Mouse (Mus musculus): ENCODE measurements around the gene Gja6. TPM values are rescaled to one million over a fixed set of nuclear protein-coding genes. Genes with fewer than 3 reads are reported as not detected.

The Gja6 gene
- polyA plus RNA-seq, 1 experiment, result 0.11 TPM

- WGBS, result 87% methylated on average over 4 of the region's 4 CpGs
- TF ChIP-seq CTCF (IDR thresholded peaks at IDR 0.05; ENCODE audit: borderline replicate concordance, control insufficient read depth, extremely low read depth, insufficient read depth, low read length, poor library complexity), result no peak
- TF ChIP-seq POLR2A (IDR thresholded peaks at IDR 0.05; ENCODE audit: control insufficient read depth, extremely low read depth, insufficient read depth, low read length, poor library complexity), result no peak
- Histone ChIP-seq H3K4me1 (replicated peaks; ENCODE audit: control insufficient read depth, insufficient read depth, low read length) (no peaks in the 10 kb centered on the region), H3K27ac (ENCODE audit: control insufficient read depth, insufficient read depth, low read length) (no peak overlapping the region), H3K27me3 (ENCODE audit: control insufficient read depth, insufficient read depth, low read length) (no peaks in the 10 kb centered on the region), H3K4me3 (ENCODE audit: control insufficient read depth, insufficient read depth, low read length) (no peak overlapping the region), H3K36me3 (ENCODE audit: control insufficient read depth, insufficient read depth, low read length) (no peaks in the 10 kb centered on the region)
- DNase-seq, result no peak
Observed at GRCm38 (mm10) chrX:160906477-160906876, 375 bp downstream of the Gja6 start.

GRCm38 (mm10) chrX:160905913-160906312 lies 939 bp downstream of the Gja6 start:
- H3K27ac ChIP-seq (ENCODE audit: control insufficient read depth, insufficient read depth, low read length), result no peak overlapping the region
- WGBS, result 85% methylated on average over 4 of the region's 4 CpGs
- DNase-seq, result no peak
- H3K4me3 ChIP-seq (ENCODE audit: control insufficient read depth, insufficient read depth, low read length), result no peak overlapping the region
- H3K36me3 ChIP-seq (ENCODE audit: control insufficient read depth, insufficient read depth, low read length), result no peaks in the 10 kb centered on the region
- H3K4me1 ChIP-seq (replicated peaks; ENCODE audit: control insufficient read depth, insufficient read depth, low read length), result no peaks in the 10 kb centered on the region
- H3K27me3 ChIP-seq (ENCODE audit: control insufficient read depth, insufficient read depth, low read length), result no peaks in the 10 kb centered on the region
- TF ChIP-seq CTCF (IDR thresholded peaks at IDR 0.05; ENCODE audit: borderline replicate concordance, control insufficient read depth, extremely low read depth, insufficient read depth, low read length, poor library complexity) (no peak), POLR2A (IDR thresholded peaks at IDR 0.05; ENCODE audit: control insufficient read depth, extremely low read depth, insufficient read depth, low read length, poor library complexity) (no peak)

GRCm38 (mm10) chrX:160905041-160905678 lies 1.7 kb downstream of the Gja6 start:
- Histone ChIP-seq H3K4me1 (replicated peaks; ENCODE audit: control insufficient read depth, insufficient read depth, low read length) (no peaks in the 10 kb centered on the region), H3K27ac (ENCODE audit: control insufficient read depth, insufficient read depth, low read length) (no peak overlapping the region), H3K4me3 (ENCODE audit: control insufficient read depth, insufficient read depth, low read length) (no peak overlapping the region), H3K36me3 (ENCODE audit: control insufficient read depth, insufficient read depth, low read length) (no peaks in the 10 kb centered on the region), H3K27me3 (ENCODE audit: control insufficient read depth, insufficient read depth, low read length) (no peaks in the 10 kb centered on the region)
- 90% methylated on average over 2 of the region's 2 CpGs for WGBS
- DNase-seq, result no peak
- no peak for TF ChIP-seq POLR2A (IDR thresholded peaks at IDR 0.05; ENCODE audit: control insufficient read depth, extremely low read depth, insufficient read depth, low read length, poor library complexity)
- no peak for TF ChIP-seq CTCF (IDR thresholded peaks at IDR 0.05; ENCODE audit: borderline replicate concordance, control insufficient read depth, extremely low read depth, insufficient read depth, low read length, poor library complexity)

- no peaks in the 10 kb centered on the region for H3K4me1 ChIP-seq (replicated peaks; ENCODE audit: control insufficient read depth, insufficient read depth, low read length)
- DNase-seq, result no peak
- TF ChIP-seq CTCF (IDR thresholded peaks at IDR 0.05; ENCODE audit: borderline replicate concordance, control insufficient read depth, extremely low read depth, insufficient read depth, low read length, poor library complexity) (no peak), POLR2A (IDR thresholded peaks at IDR 0.05; ENCODE audit: control insufficient read depth, extremely low read depth, insufficient read depth, low read length, poor library complexity) (no peak)
- H3K27me3 ChIP-seq (ENCODE audit: control insufficient read depth, insufficient read depth, low read length), result no peaks in the 10 kb centered on the region
- no peaks in the 10 kb centered on the region for H3K36me3 ChIP-seq (ENCODE audit: control insufficient read depth, insufficient read depth, low read length)
- no peak overlapping the region for H3K4me3 ChIP-seq (ENCODE audit: control insufficient read depth, insufficient read depth, low read length)
- no peak overlapping the region for H3K27ac ChIP-seq (ENCODE audit: control insufficient read depth, insufficient read depth, low read length)
- WGBS, result 95% methylated on average over 2 of the region's 2 CpGs
Observed at GRCm38 (mm10) chrX:160901118-160901517, 5.7 kb downstream of the Gja6 start.

- Histone ChIP-seq H3K4me3 (ENCODE audit: control insufficient read depth, insufficient read depth, low read length) (no peak overlapping the region), H3K27me3 (ENCODE audit: control insufficient read depth, insufficient read depth, low read length) (no peaks in the 10 kb centered on the region), H3K4me1 (replicated peaks; ENCODE audit: control insufficient read depth, insufficient read depth, low read length) (no peaks in the 10 kb centered on the region), H3K36me3 (ENCODE audit: control insufficient read depth, insufficient read depth, low read length) (no peaks in the 10 kb centered on the region), H3K27ac (ENCODE audit: control insufficient read depth, insufficient read depth, low read length) (no peak overlapping the region)
- no peak for DNase-seq
- TF ChIP-seq POLR2A (IDR thresholded peaks at IDR 0.05; ENCODE audit: control insufficient read depth, extremely low read depth, insufficient read depth, low read length, poor library complexity) (no peak), CTCF (IDR thresholded peaks at IDR 0.05; ENCODE audit: borderline replicate concordance, control insufficient read depth, extremely low read depth, insufficient read depth, low read length, poor library complexity) (no peak)
- 92% methylated on average over 1 of the region's 1 CpGs for WGBS
Observed at GRCm38 (mm10) chrX:160892077-160892476, 14.8 kb downstream of the Gja6 start.

GRCm38 (mm10) chrX:160886301-160886700 lies 20.6 kb downstream of the Gja6 start:
- H3K4me3 ChIP-seq (ENCODE audit: control insufficient read depth, insufficient read depth, low read length), result no peak overlapping the region
- no peaks in the 10 kb centered on the region for H3K4me1 ChIP-seq (replicated peaks; ENCODE audit: control insufficient read depth, insufficient read depth, low read length)
- no peak for TF ChIP-seq POLR2A (IDR thresholded peaks at IDR 0.05; ENCODE audit: control insufficient read depth, extremely low read depth, insufficient read depth, low read length, poor library complexity)
- no peak for TF ChIP-seq CTCF (IDR thresholded peaks at IDR 0.05; ENCODE audit: borderline replicate concordance, control insufficient read depth, extremely low read depth, insufficient read depth, low read length, poor library complexity)
- 98% methylated on average over 2 of the region's 2 CpGs for WGBS
- no peaks in the 10 kb centered on the region for H3K27me3 ChIP-seq (ENCODE audit: control insufficient read depth, insufficient read depth, low read length)
- no peak overlapping the region for H3K27ac ChIP-seq (ENCODE audit: control insufficient read depth, insufficient read depth, low read length)
- DNase-seq, result no peak
- H3K36me3 ChIP-seq (ENCODE audit: control insufficient read depth, insufficient read depth, low read length), result no peaks in the 10 kb centered on the region

- 98% methylated on average over 4 of the region's 4 CpGs for WGBS
Observed at GRCm38 (mm10) chrX:160866576-160866975, 40.3 kb downstream of the Gja6 start.

More at GRCm38 (mm10) chrX:160866576-160866975, 40.3 kb downstream of the Gja6 start:
- no peak overlapping the region for H3K27ac ChIP-seq (ENCODE audit: control insufficient read depth, insufficient read depth, low read length)
- no peaks in the 10 kb centered on the region for H3K36me3 ChIP-seq (ENCODE audit: control insufficient read depth, insufficient read depth, low read length)
- no peak for DNase-seq
- TF ChIP-seq POLR2A (IDR thresholded peaks at IDR 0.05; ENCODE audit: control insufficient read depth, extremely low read depth, insufficient read depth, low read length, poor library complexity) (no peak), CTCF (IDR thresholded peaks at IDR 0.05; ENCODE audit: borderline replicate concordance, control insufficient read depth, extremely low read depth, insufficient read depth, low read length, poor library complexity) (no peak)
- H3K27me3 ChIP-seq (ENCODE audit: control insufficient read depth, insufficient read depth, low read length), result no peaks in the 10 kb centered on the region
- no peak overlapping the region for H3K4me3 ChIP-seq (ENCODE audit: control insufficient read depth, insufficient read depth, low read length)
- H3K4me1 ChIP-seq (replicated peaks; ENCODE audit: control insufficient read depth, insufficient read depth, low read length), result no peaks in the 10 kb centered on the region
